Mouse (Mus musculus) layer of hippocampus, adult 8-10 months (tissue): ENCODE results near the gene Gpha2. TPM values are rescaled to one million over a fixed set of nuclear protein-coding genes. Genes with fewer than 3 reads are reported as not detected.

ENCODE experiments used
- DNase-seq, 2 experiments: peaks; one replicate each; pipeline ENCODE4 v3.0.0; 2022; ENCODE audit warnings: low spot score in 2 of 2
- total RNA-seq, 4 experiments: library from RNA; stranded (reverse); gene quantifications; 2 replicates each; pipeline ENCODE4 v1.2.4; 2022

Gene Gpha2
- total RNA-seq = not detected

- DNase-seq = no peak
Observed at GRCm38 (mm10) chr19:6226135-6226534, at the start of gene Gpha2. Gpha2 (plus strand) TSS chr19:6226380.

GRCm38 (mm10) chr19:6178775-6179174 is 47.4 kb upstream of the Gpha2 start:
- no peak for DNase-seq

GRCm38 (mm10) chr19:6181629-6182028 is 44.6 kb upstream of the Gpha2 start:
- no peak for DNase-seq

- DNase-seq = no peak
Observed at GRCm38 (mm10) chr19:6182534-6182933, 43.6 kb upstream of the Gpha2 start.

- no peak for DNase-seq
Observed at GRCm38 (mm10) chr19:6184131-6184530, 42.0 kb upstream of the Gpha2 start, which contains the start of gene Majin. Majin (plus strand) TSS chr19:6184388.

- no peak for DNase-seq
Observed at GRCm38 (mm10) chr19:6204265-6204664, 21.9 kb upstream of the Gpha2 start.

GRCm38 (mm10) chr19:6206716-6207115 is 19.5 kb upstream of the Gpha2 start:
- no peak for DNase-seq

- DNase-seq = no peak
Observed at GRCm38 (mm10) chr19:6216046-6216705, 10.0 kb upstream of the Gpha2 start.

- DNase-seq = no peak
Observed at GRCm38 (mm10) chr19:6218606-6219005, 7.6 kb upstream of the Gpha2 start.

- DNase-seq = no peak
Observed at GRCm38 (mm10) chr19:6226763-6227162, 583 bp downstream of the Gpha2 start.

- no peak for DNase-seq
Observed at GRCm38 (mm10) chr19:6227864-6228263, 1.7 kb downstream of the Gpha2 start.

GRCm38 (mm10) chr19:6230411-6230810 is 4.2 kb downstream of the Gpha2 start:
- no peak for DNase-seq

- DNase-seq = no peak
Observed at GRCm38 (mm10) chr19:6231036-6231435, 4.9 kb downstream of the Gpha2 start.

GRCm38 (mm10) chr19:6233647-6234046 is 7.5 kb downstream of the Gpha2 start:
- DNase-seq = no peak

- DNase-seq = no peak
Observed at GRCm38 (mm10) chr19:6234337-6235083, 8.3 kb downstream of the Gpha2 start.

GRCm38 (mm10) chr19:6235084-6236052 is 9.2 kb downstream of the Gpha2 start, which contains the start of gene Ppp2r5b:
Ppp2r5b (minus strand) TSS chr19:6235872.
- peak; percentile 92 to 94 for DNase-seq

- DNase-seq = peak; percentile 90 to 92
Observed at GRCm38 (mm10) chr19:6236053-6236441, 9.9 kb downstream of the Gpha2 start.

- DNase-seq = no peak
Observed at GRCm38 (mm10) chr19:6236842-6237241, 10.7 kb downstream of the Gpha2 start.

- DNase-seq = no peak
Observed at GRCm38 (mm10) chr19:6238740-6239139, 12.6 kb downstream of the Gpha2 start.

- DNase-seq = no peak
Observed at GRCm38 (mm10) chr19:6240136-6240535, 14.0 kb downstream of the Gpha2 start.

- DNase-seq = no peak
Observed at GRCm38 (mm10) chr19:6240725-6241124, 14.5 kb downstream of the Gpha2 start.
